Comparison of ENCODE assay signal across 9 mouse cellular contexts in the genomic region with DNA sequence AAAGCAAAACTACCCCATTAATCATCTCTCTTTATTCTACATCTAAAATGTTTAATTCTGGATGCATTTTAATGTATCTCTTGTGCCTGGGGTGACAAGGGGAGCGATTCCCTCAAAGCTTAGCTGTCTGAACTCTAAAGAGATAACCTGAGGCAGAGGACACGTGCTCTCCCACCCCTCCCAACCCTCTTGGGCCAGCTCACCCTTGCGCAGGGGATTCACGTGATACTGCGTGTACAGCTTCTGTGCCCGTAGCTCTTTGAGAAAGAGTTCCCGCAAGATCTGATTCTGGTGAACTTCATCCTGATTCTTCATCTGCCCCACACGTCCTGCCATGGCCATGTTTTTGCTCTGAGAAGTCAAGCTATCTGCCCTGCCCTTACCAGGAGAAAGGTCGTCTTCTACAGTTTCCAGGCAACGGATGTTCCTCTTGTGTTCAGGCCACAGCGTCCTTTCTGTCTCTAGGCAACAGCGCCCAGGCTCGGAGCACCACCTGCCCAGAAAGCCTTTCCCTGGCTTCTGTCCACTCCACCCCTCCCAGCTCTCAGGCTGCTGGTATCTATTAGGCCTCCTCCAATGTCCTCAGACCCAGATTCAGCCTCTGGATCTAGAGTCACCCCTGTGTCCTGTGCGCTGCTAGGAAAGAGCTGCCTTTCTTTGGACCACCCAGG. TPM values are rescaled to one million over a fixed set of nuclear protein-coding genes. Genes with fewer than 3 reads are reported as not detected.
A peak's percentile ranks its signal among the peaks of the same experiment; 100 is the strongest.
DNase-seq lines count a peak whose midpoint lies in the region; ATAC-seq and TF ChIP-seq lines count a peak whose summit lies in the region.
"Had no signal": no experiment of that assay in that cellular context is flagged by ENCODE, and none has a peak within 500 bp of the region (broad histone marks: within the 10 kb centered on the region; RNA-seq: fewer than 3 reads in every experiment).

Gene Fam183b (minus strand): TSS at position 403 of the 671 bp plus-strand sequence.

- H3K27me3 ChIP-seq in kidney, embryonic 14.5 days (ENCODE audit: control insufficient read depth, insufficient read depth, low read length) = no peaks in the 10 kb centered on the region
- H3K27me3 ChIP-seq in kidney, adult 2 months (replicated peaks; ENCODE audit: control insufficient read depth, insufficient read depth, low read length) = no peaks in the 10 kb centered on the region
- no peaks in the 10 kb centered on the region for H3K27me3 ChIP-seq in midbrain, embryonic 11.5 days (ENCODE audit: control insufficient read depth, insufficient read depth, low read length)

- WGBS in kidney, embryonic 14.5 days = 41% methylated on average over 14 of the region's 14 CpGs
- 44% methylated on average over 14 of the region's 14 CpGs for WGBS in kidney, adult 2 months
- 38% methylated on average over 14 of the region's 14 CpGs for WGBS in midbrain, embryonic 11.5 days

- no peak within 1 kb of the TSS; the same call in 1 of the 2 replicates for H3K4me2 ChIP-seq in kidney, embryonic 14.5 days (replicated peaks; ENCODE audit: low read depth, low read length)
- no peak within 1 kb of the TSS; the same call in 1 of the 2 replicates for H3K4me2 ChIP-seq in midbrain, embryonic 11.5 days

- TF ChIP-seq POLR2A in kidney, adult 2 months (IDR thresholded peaks at IDR 0.05; ENCODE audit: low read depth, low read length) = no peak

- no peak within 1 kb of the TSS for H3K9ac ChIP-seq in kidney, embryonic 14.5 days (ENCODE audit: low read depth, low read length)
- no peak within 1 kb of the TSS for H3K9ac ChIP-seq in midbrain, embryonic 11.5 days (ENCODE audit: low read length)

- ATAC-seq in kidney, embryonic 14.5 days (ENCODE audit: low FRiP score, low TSS enrichment) = peak; percentile 57; the same call in 1 of the 2 replicates
- peak; percentile 48 to 53; a peak in 2 of 4 replicates for ATAC-seq in hematopoietic stem cell, adult 5-6 weeks (replicated peaks in 1 of 2; ENCODE audit: insufficient read depth in 1 of 2, low FRiP score in 2 of 2, low TSS enrichment in 1 of 2, low read depth in 1 of 2, poor library complexity in 2 of 2, severe bottlenecking in 2 of 2)
- ATAC-seq in midbrain, embryonic 11.5 days (ENCODE audit: low FRiP score) = peak; percentile 70
- ATAC-seq: Patski had no signal

- H3K36me3 ChIP-seq in kidney, embryonic 14.5 days (ENCODE audit: control insufficient read depth, insufficient read depth, low read length) = no peaks in the 10 kb centered on the region
- H3K36me3 ChIP-seq in kidney, adult 2 months (ENCODE audit: control insufficient read depth, insufficient read depth, low read length) = no peaks in the 10 kb centered on the region
- H3K36me3 ChIP-seq in midbrain, embryonic 11.5 days (ENCODE audit: control insufficient read depth, insufficient read depth, low read length) = no peaks in the 10 kb centered on the region

- no peaks in the 10 kb centered on the region for H3K4me1 ChIP-seq in kidney, embryonic 14.5 days (ENCODE audit: control insufficient read depth, insufficient read depth, low read length)
- H3K4me1 ChIP-seq in kidney, adult 2 months (ENCODE audit: control insufficient read depth, insufficient read depth, low read length) = no peaks in the 10 kb centered on the region
- H3K4me1 ChIP-seq in midbrain, embryonic 11.5 days (ENCODE audit: control insufficient read depth, insufficient read depth, low read length) = peaks cover 7% of the 10 kb centered on the region; the same call in 1 of the 2 replicates

- no peaks in the 10 kb centered on the region for H3K9me3 ChIP-seq in kidney, embryonic 14.5 days (ENCODE audit: control insufficient read depth, low read length)
- no peaks in the 10 kb centered on the region for H3K9me3 ChIP-seq in midbrain, embryonic 11.5 days (ENCODE audit: control insufficient read depth, low read length)

- TF ChIP-seq CTCF in kidney, adult 2 months (conservative IDR thresholded peaks at IDR 0.05; ENCODE audit: insufficient read depth, insufficient read length, low read depth, low read length) = no peak

- H3K4me3 ChIP-seq in kidney, embryonic 14.5 days (ENCODE audit: low read length) = no peak within 1 kb of the TSS
- H3K4me3 ChIP-seq in kidney, adult 2 months (ENCODE audit: insufficient read depth, low read depth, low read length) = no peak within 1 kb of the TSS
- H3K4me3 ChIP-seq in midbrain, embryonic 11.5 days (ENCODE audit: low read depth, low read length) = no peak within 1 kb of the TSS

- no peak within 1 kb of the TSS for H3K27ac ChIP-seq in kidney, embryonic 14.5 days (ENCODE audit: low read depth, low read length)
- no peak within 1 kb of the TSS for H3K27ac ChIP-seq in kidney, adult 2 months (ENCODE audit: insufficient read depth, low read depth, low read length)
- H3K27ac ChIP-seq in midbrain, embryonic 11.5 days (ENCODE audit: low read depth, low read length) = no peak within 1 kb of the TSS

- no peak for DNase-seq in kidney, adult 2 months
- DNase-seq in ES-CJ7 (ENCODE audit: low read depth, low spot score) = peak; percentile 59
- DNase-seq in embryo, embryonic 11 days = peak; percentile 69
- peak; percentile 86 for DNase-seq in midbrain, embryonic 11.5 days (ENCODE audit: low spot score, missing footprints)
- no peak for DNase-seq in spleen, postnatal 10 days (ENCODE audit: low spot score in 2 of 2)
- no peak for DNase-seq in urinary bladder, postnatal 36 days (ENCODE audit: low spot score in 2 of 2)

RNA-seq across cellular contexts. Expression of gene Fam183b, which starts in this region (rescaled TPM):
- not detected in 2 replicates for polyA plus RNA-seq in kidney, embryonic 14.5 days (2014; fragmentation: Nextera tagmentation; extraction: Ambion mirVana)
- polyA plus RNA-seq in kidney, adult 2 months (2012; rRNA removed) = not detected in 2 replicates
- not detected in 2 replicates for total RNA-seq in hematopoietic stem cell, adult 5-6 weeks (2017)
- polyA plus RNA-seq in midbrain, embryonic 11.5 days (2014; fragmentation: Nextera tagmentation; extraction: Ambion mirVana) = 3.6 and 5.4 TPM in 2 replicates
- polyA plus RNA-seq: Patski had no signal

Comparison
In these comparisons a context has a peak if more than half of its experiments do, and no peak if none do; other contexts are left out.
1. Peak in ATAC-seq in kidney, embryonic 14.5 days; RNA of the gene not detected or under 1 TPM.
2. Peak in ATAC-seq in hematopoietic stem cell, adult 5-6 weeks; RNA of the gene not detected or under 1 TPM.
3. DNase-seq: peak in ES-CJ7 (single experiment), embryo, embryonic 11 days (single experiment) and midbrain, embryonic 11.5 days (single experiment); none in kidney, adult 2 months (single experiment), spleen, postnatal 10 days (0 of 2) and urinary bladder, postnatal 36 days (0 of 2).
4. Peak in every context shown above with its lines, with median percentiles within 50 percentile points of each other: ATAC-seq.